Mouse (Mus musculus): ENCODE data around the gene Gm20388. TPM values are rescaled to one million over a fixed set of nuclear protein-coding genes. Genes with fewer than 3 reads are reported as not detected.

Gene Gm20388
- polyA plus RNA-seq, 1 experiment from 2014 or later = not detected

DNA sequence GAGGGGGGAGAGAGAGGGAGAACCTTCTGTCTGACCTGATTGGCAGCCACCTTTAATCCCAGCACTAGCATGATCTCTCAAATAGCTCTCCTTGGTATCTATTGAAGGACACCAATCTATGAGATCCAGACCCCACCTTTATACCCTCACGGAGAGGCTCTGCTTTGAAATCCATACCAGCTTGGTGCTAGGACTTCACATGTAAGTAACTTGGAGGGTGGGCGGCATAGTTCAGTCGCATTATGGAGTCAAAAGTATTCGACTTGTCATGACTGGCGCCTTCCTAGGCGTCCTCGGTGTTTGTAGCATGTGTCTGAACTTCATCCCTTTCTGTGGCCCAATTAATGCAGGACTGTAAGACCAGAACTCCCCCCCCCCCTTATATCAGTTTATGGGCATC, 2464.7 kb downstream of the Gm20388 start:
- H3K4me3 ChIP-seq (replicated peaks) = peak overlapping the region; percentile 81; the same call in 1 of the 2 replicates
- peak overlapping the region; percentile 81 for H3K4me2 ChIP-seq
- no peak for DNase-seq
- peak overlapping the region; percentile 7; the same call in 1 of the 2 replicates for H3K27ac ChIP-seq
- no peaks in the 10 kb centered on the region for H3K9me3 ChIP-seq (replicated peaks)
- H3K4me1 ChIP-seq (replicated peaks) = peaks cover 50% of the 10 kb centered on the region
- WGBS (ENCODE audit: insufficient replicate concordance) = 86% methylated on average over 7 of the region's 7 CpGs
- H3K9ac ChIP-seq = peak overlapping the region; percentile 72
- H3K36me3 ChIP-seq = peaks cover 22% of the 10 kb centered on the region
- no peaks in the 10 kb centered on the region for H3K27me3 ChIP-seq
- no peak for ATAC-seq (ENCODE audit: low read depth)

DNA sequence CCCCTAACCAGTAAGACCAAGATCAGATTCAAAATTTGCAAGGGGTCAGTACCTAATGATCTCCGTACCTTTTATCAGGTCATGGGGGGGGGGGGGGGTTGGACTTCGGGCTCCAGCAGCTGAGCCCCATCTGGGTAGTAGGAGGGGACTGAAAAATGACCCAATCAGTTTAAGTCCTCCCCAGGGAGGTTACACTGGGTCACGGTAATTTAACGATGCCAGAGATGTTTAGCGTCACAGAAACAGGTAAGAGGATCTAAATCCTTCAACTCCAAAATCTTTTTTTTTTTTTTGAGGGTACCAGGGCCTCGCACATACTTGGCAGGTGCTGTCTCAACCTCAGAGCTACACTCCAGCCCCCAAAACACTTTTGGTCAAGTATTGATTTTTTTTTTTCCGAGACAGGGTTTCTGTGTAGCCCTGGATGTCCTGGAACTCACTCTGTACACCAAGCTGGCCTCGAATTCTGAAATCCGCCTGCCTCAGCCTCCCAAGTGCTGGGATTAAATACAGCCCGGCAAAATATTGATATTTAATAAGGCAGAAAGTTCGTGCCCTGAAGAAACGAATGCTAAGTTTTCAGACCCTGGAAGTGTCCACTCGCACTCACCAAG, 2465.2 kb downstream of the Gm20388 start:
- Histone ChIP-seq H3K4me3 (replicated peaks) (peak overlapping the region; percentile 81), H3K27me3 (no peaks in the 10 kb centered on the region), H3K27ac (peak overlapping the region; percentile 80), H3K4me1 (replicated peaks) (peaks cover 54% of the 10 kb centered on the region), H3K9me3 (replicated peaks) (no peaks in the 10 kb centered on the region), H3K36me3 (peaks cover 28% of the 10 kb centered on the region), H3K4me2 (peak overlapping the region; percentile 81), H3K9ac (peak overlapping the region; percentile 72)
- WGBS (ENCODE audit: insufficient replicate concordance) = 14% methylated on average over 13 of the region's 13 CpGs
- ATAC-seq (ENCODE audit: low read depth) (peak; percentile 3; the same call in 1 of the 2 replicates), DNase-seq (no peak)

DNA sequence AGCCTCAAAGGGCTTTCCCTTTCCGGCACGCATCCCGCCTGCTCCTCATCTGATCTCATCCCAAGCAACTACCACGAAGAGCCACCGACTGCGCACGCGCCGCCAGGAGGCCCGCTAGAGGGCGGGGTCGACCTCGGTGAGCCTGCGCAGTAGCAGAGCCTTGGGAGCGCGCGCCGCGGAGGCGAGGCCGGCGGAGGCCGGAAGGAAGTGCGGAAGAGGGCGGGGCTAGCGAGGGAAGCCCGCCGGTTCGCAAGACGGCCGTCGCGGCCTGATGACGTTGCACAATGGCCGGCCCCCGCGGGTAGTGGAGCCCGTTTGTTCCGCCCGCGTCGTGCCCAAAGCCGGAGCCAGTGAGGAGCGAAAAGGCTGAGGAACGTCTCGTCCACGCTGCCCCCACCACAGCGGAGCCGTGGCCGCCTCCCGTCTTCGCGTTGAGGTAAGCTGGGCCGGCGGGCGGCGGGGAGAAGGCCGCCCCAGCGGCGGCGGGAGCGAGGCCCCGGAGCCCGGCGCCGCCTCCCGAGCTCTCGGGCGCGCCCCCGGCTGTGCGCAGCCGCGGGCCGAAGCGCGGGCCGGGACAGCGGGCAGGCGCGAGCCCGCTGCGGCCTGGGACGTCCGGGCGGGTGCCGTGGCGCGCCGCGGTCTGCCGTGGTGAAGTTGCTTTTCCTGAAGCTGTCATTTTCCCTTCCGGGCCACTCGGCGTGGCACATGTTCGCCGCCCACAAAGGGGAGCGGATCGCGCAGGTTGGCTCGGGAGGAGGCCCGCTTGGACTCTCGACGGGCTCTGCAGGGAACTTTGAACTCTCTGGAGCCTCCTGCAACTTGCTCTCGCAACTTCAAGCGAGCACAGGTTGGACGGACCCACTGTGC, 2466.0 kb downstream of the Gm20388 start, which contains the start of gene Zc3h18:
Zc3h18 (plus strand) TSS at position 245 of the 867 bp plus-strand sequence.
- DNase-seq = peak; percentile 99
- peak within 1 kb of the TSS; percentile 93 for H3K4me2 ChIP-seq
- peak within 1 kb of the TSS; percentile 84 for H3K27ac ChIP-seq
- no peaks in the 10 kb centered on the region for H3K27me3 ChIP-seq
- peak within 1 kb of the TSS; percentile 91 for H3K9ac ChIP-seq
- peaks cover 35% of the 10 kb centered on the region for H3K36me3 ChIP-seq
- H3K9me3 ChIP-seq (replicated peaks) = no peaks in the 10 kb centered on the region
- H3K4me3 ChIP-seq (replicated peaks) = peak within 1 kb of the TSS; percentile 81
- ATAC-seq (ENCODE audit: low read depth) = peak; percentile 94
- peaks cover 58% of the 10 kb centered on the region for H3K4me1 ChIP-seq (replicated peaks)
- WGBS (ENCODE audit: insufficient replicate concordance) = under 1% methylated on average over 106 of the region's 107 CpGs

DNA sequence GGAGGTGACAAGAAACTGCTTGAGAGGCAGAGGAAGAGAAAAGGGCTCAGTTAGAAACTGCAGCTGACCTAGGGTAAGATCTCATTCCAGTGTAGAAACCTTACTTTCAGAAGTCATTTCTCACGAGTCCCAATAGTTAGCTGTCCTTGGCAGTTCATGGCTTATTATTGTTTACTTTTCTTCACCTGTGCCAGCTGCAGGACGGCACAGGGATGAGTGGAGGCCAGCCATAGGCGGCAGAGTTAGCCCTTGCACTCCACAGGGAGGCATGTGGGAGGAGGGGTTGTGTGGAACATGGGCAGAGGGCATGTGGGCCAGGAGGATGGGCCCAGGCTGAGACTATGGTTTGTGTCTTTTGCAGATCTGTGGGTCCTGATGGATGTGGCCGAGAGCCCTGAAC, 2472.4 kb downstream of the Gm20388 start:
- no peak for DNase-seq
- no peaks in the 10 kb centered on the region for H3K27me3 ChIP-seq
- 83% methylated on average over 4 of the region's 4 CpGs for WGBS (ENCODE audit: insufficient replicate concordance)

DNA sequence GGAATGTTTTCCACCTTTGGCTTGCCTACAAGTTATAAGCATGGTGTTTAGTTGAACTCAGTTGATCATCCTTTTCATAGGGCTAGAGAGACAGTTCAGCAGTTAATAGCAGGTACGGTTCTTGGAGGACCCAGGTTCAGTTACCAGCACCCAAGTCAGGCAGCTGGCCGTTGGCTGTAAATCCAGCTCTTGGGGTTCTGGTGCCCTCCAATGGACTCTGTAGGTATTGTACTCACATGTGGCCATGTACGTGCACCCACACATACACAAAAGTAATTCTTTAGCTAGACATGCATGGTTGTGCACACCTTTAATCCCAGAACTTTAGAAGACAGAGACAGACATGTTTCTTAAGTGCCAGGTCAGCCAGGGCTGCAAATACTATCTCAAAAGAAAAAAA, 2478.7 kb downstream of the Gm20388 start:
- ATAC-seq (ENCODE audit: low read depth) (no peak), DNase-seq (no peak)
- no peak overlapping the region for H3K27ac ChIP-seq
- no peaks in the 10 kb centered on the region for H3K27me3 ChIP-seq
- H3K9ac ChIP-seq = no peak overlapping the region
- no peak overlapping the region for H3K4me2 ChIP-seq
- peaks cover 9% of the 10 kb centered on the region for H3K4me1 ChIP-seq (replicated peaks)
- no peak overlapping the region for H3K4me3 ChIP-seq (replicated peaks)
- no peaks in the 10 kb centered on the region for H3K9me3 ChIP-seq (replicated peaks)
- 86% methylated on average over 3 of the region's 3 CpGs for WGBS (ENCODE audit: insufficient replicate concordance)
- peaks cover 97% of the 10 kb centered on the region for H3K36me3 ChIP-seq

More for the DNA sequence above, 2472.4 kb downstream of the Gm20388 start:
- Histone ChIP-seq H3K9ac (no peak overlapping the region), H3K4me1 (replicated peaks) (peaks cover 44% of the 10 kb centered on the region), H3K9me3 (replicated peaks) (no peaks in the 10 kb centered on the region), H3K36me3 (peaks cover 92% of the 10 kb centered on the region), H3K4me3 (replicated peaks) (no peak overlapping the region), H3K27ac (no peak overlapping the region), H3K4me2 (no peak overlapping the region)
- no peak for ATAC-seq (ENCODE audit: low read depth)

DNA sequence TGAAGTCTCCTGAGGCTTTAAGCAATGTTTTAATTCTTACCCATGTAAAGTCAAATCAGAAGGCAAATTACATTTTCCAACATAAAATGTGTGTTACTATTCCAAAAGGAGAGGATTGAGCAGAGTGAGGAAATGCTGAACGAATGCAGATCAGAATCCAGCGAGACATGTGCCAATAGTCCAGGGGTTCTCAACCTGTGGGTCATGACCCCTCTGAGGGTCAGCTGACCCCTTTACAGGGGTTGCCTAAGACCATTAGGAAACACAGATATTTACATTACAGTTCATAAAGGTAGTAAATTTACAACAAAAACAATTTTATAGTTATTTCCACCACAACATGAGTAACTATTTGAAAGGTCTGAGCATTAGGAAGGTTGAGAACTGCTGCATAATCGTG, 2480.1 kb downstream of the Gm20388 start:
- no peak overlapping the region for H3K9ac ChIP-seq
- 73% methylated on average over 3 of the region's 3 CpGs for WGBS (ENCODE audit: insufficient replicate concordance)
- no peaks in the 10 kb centered on the region for H3K27me3 ChIP-seq
- H3K4me1 ChIP-seq (replicated peaks) = no peaks in the 10 kb centered on the region
- no peaks in the 10 kb centered on the region for H3K9me3 ChIP-seq (replicated peaks)
- no peak for DNase-seq
- H3K4me3 ChIP-seq (replicated peaks) = no peak overlapping the region
- H3K36me3 ChIP-seq = peaks cover 93% of the 10 kb centered on the region
- no peak overlapping the region for H3K4me2 ChIP-seq
- no peak overlapping the region for H3K27ac ChIP-seq
- no peak for ATAC-seq (ENCODE audit: low read depth)

DNA sequence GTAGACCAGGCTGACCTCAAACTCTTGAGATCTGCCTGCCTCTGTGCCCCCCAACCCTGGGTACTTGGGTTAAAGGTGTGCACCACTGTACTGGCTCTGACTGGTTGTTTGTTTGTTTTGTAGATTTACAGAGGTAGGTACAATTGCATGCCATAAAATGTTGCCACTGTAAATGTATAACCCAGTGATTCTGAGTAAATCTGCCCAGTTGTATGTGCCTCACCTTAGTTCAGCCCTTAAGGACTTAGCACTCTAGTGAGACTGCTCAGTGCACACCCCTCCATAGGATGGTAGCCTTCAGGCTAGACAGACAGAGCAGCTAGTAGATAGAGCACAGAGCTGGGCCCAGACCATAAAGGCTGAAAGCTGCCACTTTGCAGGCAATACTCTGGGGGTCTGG, 2483.1 kb downstream of the Gm20388 start:
- H3K9me3 ChIP-seq (replicated peaks) = no peaks in the 10 kb centered on the region
- H3K9ac ChIP-seq = no peak overlapping the region
- no peaks in the 10 kb centered on the region for H3K4me1 ChIP-seq (replicated peaks)
- H3K27ac ChIP-seq = no peak overlapping the region
- H3K4me2 ChIP-seq = no peak overlapping the region
- no peaks in the 10 kb centered on the region for H3K27me3 ChIP-seq
- no peak for ATAC-seq (ENCODE audit: low read depth)
- H3K4me3 ChIP-seq (replicated peaks) = no peak overlapping the region
- DNase-seq = no peak
- H3K36me3 ChIP-seq = peaks cover 88% of the 10 kb centered on the region

DNA sequence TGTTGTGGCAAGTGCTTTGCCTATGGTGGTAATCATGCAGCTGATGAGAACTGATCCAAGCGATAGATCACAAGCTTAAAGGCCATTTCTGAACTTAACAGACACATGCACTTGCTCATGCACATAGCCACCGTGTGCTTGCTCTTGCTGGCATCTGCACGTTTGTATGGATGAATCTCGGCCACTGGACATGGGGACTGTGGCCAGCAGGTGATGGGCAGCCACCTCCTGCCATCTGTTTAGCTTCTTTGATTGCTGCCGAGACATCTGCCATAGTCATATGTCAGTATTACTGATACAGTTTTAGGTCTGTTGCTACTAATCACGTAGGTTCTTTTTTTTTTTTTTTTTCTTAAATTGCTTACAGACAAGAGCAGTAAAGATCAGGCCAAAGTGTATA, 2484.7 kb downstream of the Gm20388 start:
- no peak overlapping the region for H3K4me3 ChIP-seq (replicated peaks)
- no peak for DNase-seq
- H3K9ac ChIP-seq = no peak overlapping the region
- WGBS (ENCODE audit: insufficient replicate concordance) = 82% methylated on average over 6 of the region's 6 CpGs
- H3K4me2 ChIP-seq = no peak overlapping the region
- peaks cover 89% of the 10 kb centered on the region for H3K36me3 ChIP-seq
- no peak for ATAC-seq (ENCODE audit: low read depth)
- H3K27ac ChIP-seq = no peak overlapping the region
- no peaks in the 10 kb centered on the region for H3K4me1 ChIP-seq (replicated peaks)
- H3K9me3 ChIP-seq (replicated peaks) = no peaks in the 10 kb centered on the region
- no peaks in the 10 kb centered on the region for H3K27me3 ChIP-seq

DNA sequence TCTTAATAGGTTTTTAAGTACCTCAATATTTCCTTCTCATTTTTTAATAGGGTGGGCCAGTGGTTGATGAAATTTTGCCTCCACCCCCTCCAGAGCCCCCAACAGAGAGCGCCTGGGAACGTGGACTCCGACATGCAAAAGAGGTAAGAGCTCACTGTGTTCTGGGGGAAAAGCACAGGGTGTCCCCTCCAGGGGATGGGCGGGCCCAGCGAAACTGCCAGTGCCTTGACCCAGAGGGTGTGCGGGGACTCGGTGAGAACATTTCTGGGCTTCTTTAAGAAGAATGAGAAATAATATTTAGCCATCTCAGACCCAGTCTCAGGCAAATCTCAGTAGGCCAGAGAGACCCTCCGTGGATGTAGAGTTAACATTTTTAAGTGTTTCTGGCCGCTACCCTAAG, 2487.5 kb downstream of the Gm20388 start:
- Histone ChIP-seq H3K9ac (no peak overlapping the region), H3K36me3 (peaks cover 92% of the 10 kb centered on the region), H3K4me1 (replicated peaks) (no peaks in the 10 kb centered on the region), H3K9me3 (replicated peaks) (no peaks in the 10 kb centered on the region), H3K4me2 (no peak overlapping the region), H3K27me3 (no peaks in the 10 kb centered on the region), H3K27ac (no peak overlapping the region), H3K4me3 (replicated peaks) (no peak overlapping the region)
- no peak for ATAC-seq (ENCODE audit: low read depth)
- WGBS (ENCODE audit: insufficient replicate concordance) = 89% methylated on average over 9 of the region's 9 CpGs
- no peak for DNase-seq

DNA sequence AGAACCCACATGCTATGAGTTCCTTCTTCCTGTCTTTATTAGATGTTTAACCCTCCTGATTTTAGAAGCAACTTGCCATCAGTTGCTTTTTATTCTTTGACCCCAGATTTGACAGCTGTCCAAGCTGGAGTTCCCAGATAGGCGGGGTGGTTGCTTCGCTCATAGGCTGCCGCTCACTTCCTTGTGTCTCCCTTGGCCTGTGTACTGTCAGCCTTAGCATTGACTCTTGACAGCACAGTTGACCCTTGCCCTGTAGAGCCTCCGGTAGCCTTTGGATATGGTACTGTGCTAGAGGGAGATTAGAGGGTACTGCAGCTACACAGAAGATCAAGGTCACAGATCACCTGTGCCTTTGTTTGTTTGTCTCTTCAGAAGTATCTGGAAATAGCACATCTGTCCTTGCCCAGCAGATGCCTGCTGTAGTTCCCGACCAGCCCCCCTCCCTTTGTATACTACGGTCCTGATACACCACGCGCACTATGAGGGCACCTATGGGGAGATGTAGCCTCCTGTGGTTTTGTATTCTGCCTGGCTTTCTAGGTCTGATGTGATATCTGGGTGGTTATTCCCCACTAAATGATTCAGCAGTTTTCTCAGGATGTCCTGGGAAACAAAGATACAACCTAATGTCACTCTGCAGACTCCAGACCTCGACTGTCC, 2494.6 kb downstream of the Gm20388 start:
- no peak overlapping the region for H3K4me2 ChIP-seq
- WGBS (ENCODE audit: insufficient replicate concordance) = 29% methylated on average over 9 of the region's 9 CpGs
- peaks cover 100% of the 10 kb centered on the region for H3K36me3 ChIP-seq
- no peaks in the 10 kb centered on the region for H3K9me3 ChIP-seq (replicated peaks)
- peaks cover 21% of the 10 kb centered on the region for H3K4me1 ChIP-seq (replicated peaks)
- no peak overlapping the region for H3K9ac ChIP-seq
- no peak for DNase-seq
- no peaks in the 10 kb centered on the region for H3K27me3 ChIP-seq
- ATAC-seq (ENCODE audit: low read depth) = peak; percentile 63
- peak overlapping the region; percentile 50 for H3K27ac ChIP-seq
- no peak overlapping the region for H3K4me3 ChIP-seq (replicated peaks)

DNA sequence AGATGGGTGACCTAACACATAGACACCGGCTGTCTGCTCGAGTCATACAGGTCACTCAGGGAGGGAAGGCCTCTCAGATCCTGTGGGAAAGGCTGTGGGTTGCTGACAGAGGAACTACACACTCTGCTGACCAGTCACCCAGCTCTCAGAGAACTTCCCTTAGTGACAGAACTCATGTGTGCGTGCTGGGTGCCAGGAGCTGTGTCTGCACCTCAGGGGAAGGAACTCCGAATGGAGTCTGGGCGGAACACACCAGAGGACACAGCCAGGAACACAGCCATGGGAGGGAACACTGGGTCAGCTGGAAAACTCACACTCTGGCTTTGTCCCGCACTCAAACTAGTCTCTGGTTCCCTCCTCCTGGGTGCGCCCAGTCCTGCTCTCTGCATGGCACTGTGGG, 2497.0 kb downstream of the Gm20388 start:
- Histone ChIP-seq H3K4me3 (replicated peaks) (no peak overlapping the region), H3K27ac (no peak overlapping the region), H3K9me3 (replicated peaks) (no peaks in the 10 kb centered on the region), H3K9ac (no peak overlapping the region), H3K27me3 (no peaks in the 10 kb centered on the region), H3K4me1 (replicated peaks) (peaks cover 21% of the 10 kb centered on the region), H3K36me3 (peaks cover 100% of the 10 kb centered on the region), H3K4me2 (no peak overlapping the region)
- ATAC-seq (ENCODE audit: low read depth) (no peak), DNase-seq (no peak)
- whole genome bisulfite sequencing (ENCODE audit: insufficient replicate concordance) = 85% methylated on average over 7 of the region's 7 CpGs

All from liver, embryonic 13.5 days (tissue).